Mouse (Mus musculus): ENCODE results near the gene Tbxa2r. TPM values are rescaled to one million over a fixed set of nuclear protein-coding genes. Genes with fewer than 3 reads are reported as not detected.

Gene Tbxa2r
- polyA plus RNA-seq, 2 experiments = 9.2 to 10.8 TPM

GRCm38 (mm10) chr10:81345162-81345534 lies 16.6 kb downstream of the Tbxa2r start:
- H3K9me3 ChIP-seq (ENCODE audit: control insufficient read depth, low read length) = no peaks in the 10 kb centered on the region
- H3K27ac ChIP-seq (replicated peaks; ENCODE audit: low read depth, low read length) = no peak overlapping the region
- DNase-seq (ENCODE audit: low spot score) (no peak), ATAC-seq (ENCODE audit: low FRiP score, low read depth) (no peak)
- peaks cover 21% of the 10 kb centered on the region for H3K36me3 ChIP-seq (ENCODE audit: control insufficient read depth, insufficient read depth, low read length)
- 89% methylated on average over 4 of the region's 4 CpGs for WGBS
- peaks cover 44% of the 10 kb centered on the region for H3K27me3 ChIP-seq (ENCODE audit: control insufficient read depth, insufficient read depth, low read length)
- H3K4me1 ChIP-seq (ENCODE audit: control insufficient read depth, insufficient read depth, low read length) = peaks cover 26% of the 10 kb centered on the region
- TF ChIP-seq POLR2A (IDR thresholded peaks at IDR 0.05; ENCODE audit: borderline replicate concordance, extremely low read depth, insufficient read depth, insufficient read length) = no peak
- no peak overlapping the region for H3K9ac ChIP-seq (ENCODE audit: low read depth, low read length, severe bottlenecking)
- H3K4me3 ChIP-seq (replicated peaks; ENCODE audit: low read length) = no peak overlapping the region
- H3K4me2 ChIP-seq (replicated peaks; ENCODE audit: low read depth, low read length, severe bottlenecking) = no peak overlapping the region

- ATAC-seq (ENCODE audit: low FRiP score, low read depth) (no peak), DNase-seq (ENCODE audit: low spot score) (peak; percentile 56)
- H3K4me1 ChIP-seq (ENCODE audit: control insufficient read depth, insufficient read depth, low read length) = peaks cover 26% of the 10 kb centered on the region
- no peaks in the 10 kb centered on the region for H3K9me3 ChIP-seq (ENCODE audit: control insufficient read depth, low read length)
- no peak overlapping the region for H3K27ac ChIP-seq (replicated peaks; ENCODE audit: low read depth, low read length)
- peak overlapping the region; percentile 27 for H3K4me3 ChIP-seq (replicated peaks; ENCODE audit: low read length)
- peaks cover 36% of the 10 kb centered on the region for H3K27me3 ChIP-seq (ENCODE audit: control insufficient read depth, insufficient read depth, low read length)
- peak overlapping the region; percentile 26; the same call in 1 of the 2 replicates for H3K9ac ChIP-seq (ENCODE audit: low read depth, low read length, severe bottlenecking)
- 11% methylated on average over 39 of the region's 55 CpGs for WGBS
- H3K36me3 ChIP-seq (ENCODE audit: control insufficient read depth, insufficient read depth, low read length) = peaks cover 21% of the 10 kb centered on the region
- no peak for TF ChIP-seq POLR2A (IDR thresholded peaks at IDR 0.05; ENCODE audit: borderline replicate concordance, extremely low read depth, insufficient read depth, insufficient read length)
- peak overlapping the region; percentile 50 for H3K4me2 ChIP-seq (replicated peaks; ENCODE audit: low read depth, low read length, severe bottlenecking)
These were observed 18.0 kb downstream of the Tbxa2r start for GRCm38 (mm10) chr10:81346453-81347067.

GRCm38 (mm10) chr10:81349146-81349545 lies 20.6 kb downstream of the Tbxa2r start:
- peaks cover 20% of the 10 kb centered on the region for H3K4me1 ChIP-seq (ENCODE audit: control insufficient read depth, insufficient read depth, low read length)
- DNase-seq (ENCODE audit: low spot score) (peak; percentile 43), ATAC-seq (ENCODE audit: low FRiP score, low read depth) (no peak)
- H3K36me3 ChIP-seq (ENCODE audit: control insufficient read depth, insufficient read depth, low read length) = peaks cover 21% of the 10 kb centered on the region
- no peaks in the 10 kb centered on the region for H3K9me3 ChIP-seq (ENCODE audit: control insufficient read depth, low read length)
- WGBS = 2% methylated on average over 11 of the region's 12 CpGs
- H3K4me3 ChIP-seq (replicated peaks; ENCODE audit: low read length) = peak overlapping the region; percentile 78
- TF ChIP-seq POLR2A (IDR thresholded peaks at IDR 0.05; ENCODE audit: borderline replicate concordance, extremely low read depth, insufficient read depth, insufficient read length) = no peak
- H3K9ac ChIP-seq (ENCODE audit: low read depth, low read length, severe bottlenecking) = peak overlapping the region; percentile 80
- H3K27ac ChIP-seq (replicated peaks; ENCODE audit: low read depth, low read length) = no peak overlapping the region
- H3K4me2 ChIP-seq (replicated peaks; ENCODE audit: low read depth, low read length, severe bottlenecking) = peak overlapping the region; percentile 93
- H3K27me3 ChIP-seq (ENCODE audit: control insufficient read depth, insufficient read depth, low read length) = peaks cover 11% of the 10 kb centered on the region

- no peaks in the 10 kb centered on the region for H3K9me3 ChIP-seq (ENCODE audit: control insufficient read depth, low read length)
- no peak for ATAC-seq (ENCODE audit: low FRiP score, low read depth)
- 1% methylated on average over 24 of the region's 29 CpGs for WGBS
These were observed 21.4 kb downstream of the Tbxa2r start for GRCm38 (mm10) chr10:81349961-81350350.

GRCm38 (mm10) chr10:81350351-81351063 lies 22.0 kb downstream of the Tbxa2r start, which contains the start of gene Hmg20b:
Hmg20b (minus strand) TSS chr10:81350480.
- Histone ChIP-seq H3K9ac (ENCODE audit: low read depth, low read length, severe bottlenecking) (peak within 1 kb of the TSS; percentile 80), H3K4me2 (replicated peaks; ENCODE audit: low read depth, low read length, severe bottlenecking) (peak within 1 kb of the TSS; percentile 93), H3K9me3 (ENCODE audit: control insufficient read depth, low read length) (no peaks in the 10 kb centered on the region), H3K4me1 (ENCODE audit: control insufficient read depth, insufficient read depth, low read length) (peaks cover 20% of the 10 kb centered on the region), H3K36me3 (ENCODE audit: control insufficient read depth, insufficient read depth, low read length) (peaks cover 20% of the 10 kb centered on the region), H3K27me3 (ENCODE audit: control insufficient read depth, insufficient read depth, low read length) (no peaks in the 10 kb centered on the region), H3K4me3 (replicated peaks; ENCODE audit: low read length) (peak within 1 kb of the TSS; percentile 78), H3K27ac (replicated peaks; ENCODE audit: low read depth, low read length) (peak within 1 kb of the TSS; percentile 70)
- DNase-seq (ENCODE audit: low spot score) (peak; percentile 99), ATAC-seq (ENCODE audit: low FRiP score, low read depth) (peak; percentile 96)
- peak; percentile 38; the same call in 1 of the 2 replicates for TF ChIP-seq POLR2A (IDR thresholded peaks at IDR 0.05; ENCODE audit: borderline replicate concordance, extremely low read depth, insufficient read depth, insufficient read length)
- under 1% methylated on average over 49 of the region's 54 CpGs for WGBS

More at GRCm38 (mm10) chr10:81349961-81350350, 21.4 kb downstream of the Tbxa2r start:
- Histone ChIP-seq H3K27ac (replicated peaks; ENCODE audit: low read depth, low read length) (peak overlapping the region; percentile 70), H3K4me3 (replicated peaks; ENCODE audit: low read length) (peak overlapping the region; percentile 78), H3K4me1 (ENCODE audit: control insufficient read depth, insufficient read depth, low read length) (peaks cover 20% of the 10 kb centered on the region), H3K4me2 (replicated peaks; ENCODE audit: low read depth, low read length, severe bottlenecking) (peak overlapping the region; percentile 93), H3K36me3 (ENCODE audit: control insufficient read depth, insufficient read depth, low read length) (peaks cover 21% of the 10 kb centered on the region), H3K9ac (ENCODE audit: low read depth, low read length, severe bottlenecking) (peak overlapping the region; percentile 80), H3K27me3 (ENCODE audit: control insufficient read depth, insufficient read depth, low read length) (peaks cover 4% of the 10 kb centered on the region)
- TF ChIP-seq POLR2A (IDR thresholded peaks at IDR 0.05; ENCODE audit: borderline replicate concordance, extremely low read depth, insufficient read depth, insufficient read length) = no peak
- no peak for DNase-seq (ENCODE audit: low spot score)

All from limb, embryonic 14.5 days (tissue).